Mouse (Mus musculus): ENCODE data around the gene Atp6v0a1. TPM values are rescaled to one million over a fixed set of nuclear protein-coding genes. Genes with fewer than 3 reads are reported as not detected.

Gene Atp6v0a1
- total and polyA plus RNA-seq, 2 experiments from 2014 or later: 162 to 179 TPM

GRCm38 (mm10) chr11:101027121-101027520, 17.9 kb downstream of the Atp6v0a1 start:
- Histone ChIP-seq H3K4me3 (ENCODE audit: low read depth, low read length) (no peak overlapping the region), H3K4me1 (ENCODE audit: insufficient read depth) (no peaks in the 10 kb centered on the region), H3K27me3 (ENCODE audit: insufficient read depth, low read length) (no peaks in the 10 kb centered on the region), H3K9ac (no peak overlapping the region), H3K9me3 (ENCODE audit: low read length) (no peaks in the 10 kb centered on the region), H3K4me2 (ENCODE audit: low read depth) (no peak overlapping the region), H3K27ac (ENCODE audit: low read depth, low read length) (no peak overlapping the region), H3K36me3 (ENCODE audit: insufficient read depth) (peaks cover 77% of the 10 kb centered on the region)
- ATAC-seq: no peak
- TF ChIP-seq CTCF (IDR thresholded peaks at IDR 0.05; ENCODE audit: low read depth): no peak
- 95% methylated on average over 11 of the region's 11 CpGs for WGBS
- DNase-seq: no peak

- H3K4me1 ChIP-seq (ENCODE audit: insufficient read depth): no peaks in the 10 kb centered on the region
These were observed 20.1 kb downstream of the Atp6v0a1 start for GRCm38 (mm10) chr11:101029320-101029719.

GRCm38 (mm10) chr11:101030136-101030807, 21.0 kb downstream of the Atp6v0a1 start:
- Histone ChIP-seq H3K4me1 (ENCODE audit: insufficient read depth) (no peaks in the 10 kb centered on the region), H3K4me2 (ENCODE audit: low read depth) (no peak overlapping the region), H3K27me3 (ENCODE audit: insufficient read depth, low read length) (no peaks in the 10 kb centered on the region), H3K36me3 (ENCODE audit: insufficient read depth) (peaks cover 89% of the 10 kb centered on the region), H3K4me3 (ENCODE audit: low read depth, low read length) (no peak overlapping the region), H3K9me3 (ENCODE audit: low read length) (no peaks in the 10 kb centered on the region), H3K27ac (ENCODE audit: low read depth, low read length) (no peak overlapping the region), H3K9ac (no peak overlapping the region)
- no peak for TF ChIP-seq CTCF (IDR thresholded peaks at IDR 0.05; ENCODE audit: low read depth)
- no peak for DNase-seq
- WGBS: 88% methylated on average over 10 of the region's 10 CpGs
- no peak for ATAC-seq

More at GRCm38 (mm10) chr11:101029320-101029719, 20.1 kb downstream of the Atp6v0a1 start:
- DNase-seq: no peak
- whole genome bisulfite sequencing: 78% methylated on average over 8 of the region's 8 CpGs
- no peaks in the 10 kb centered on the region for H3K9me3 ChIP-seq (ENCODE audit: low read length)
- no peak overlapping the region for H3K4me3 ChIP-seq (ENCODE audit: low read depth, low read length)
- TF ChIP-seq CTCF (IDR thresholded peaks at IDR 0.05; ENCODE audit: low read depth): no peak
- H3K36me3 ChIP-seq (ENCODE audit: insufficient read depth): peaks cover 80% of the 10 kb centered on the region
- ATAC-seq: no peak
- H3K27me3 ChIP-seq (ENCODE audit: insufficient read depth, low read length): no peaks in the 10 kb centered on the region
- H3K27ac ChIP-seq (ENCODE audit: low read depth, low read length): no peak overlapping the region
- H3K4me2 ChIP-seq (ENCODE audit: low read depth): no peak overlapping the region
- H3K9ac ChIP-seq: no peak overlapping the region

DNA sequence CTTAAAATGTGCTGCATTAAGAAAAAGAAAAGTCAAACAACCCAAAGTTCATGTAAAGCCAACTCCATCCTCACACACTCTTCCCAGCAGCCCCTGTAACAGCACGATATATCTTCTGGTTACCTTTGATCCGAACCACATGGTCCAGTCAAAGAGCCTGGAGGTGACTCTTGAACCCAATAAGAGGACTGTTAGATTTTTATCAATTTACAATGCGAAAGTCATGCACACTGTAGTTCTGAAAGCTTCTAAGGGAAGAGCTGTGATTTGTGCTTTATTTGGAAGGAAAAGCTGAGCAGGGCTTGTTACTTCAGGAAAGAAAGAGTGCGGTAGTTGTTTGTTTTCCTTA, 21.5 kb downstream of the Atp6v0a1 start:
- no peak for ATAC-seq
- no peak for TF ChIP-seq CTCF (IDR thresholded peaks at IDR 0.05; ENCODE audit: low read depth)
- Histone ChIP-seq H3K9ac (no peak overlapping the region), H3K4me2 (ENCODE audit: low read depth) (no peak overlapping the region), H3K9me3 (ENCODE audit: low read length) (no peaks in the 10 kb centered on the region), H3K4me3 (ENCODE audit: low read depth, low read length) (no peak overlapping the region), H3K36me3 (ENCODE audit: insufficient read depth) (peaks cover 87% of the 10 kb centered on the region), H3K4me1 (ENCODE audit: insufficient read depth) (no peaks in the 10 kb centered on the region), H3K27ac (ENCODE audit: low read depth, low read length) (no peak overlapping the region), H3K27me3 (ENCODE audit: insufficient read depth, low read length) (no peaks in the 10 kb centered on the region)
- 93% methylated on average over 4 of the region's 4 CpGs for WGBS
- DNase-seq: no peak

DNA sequence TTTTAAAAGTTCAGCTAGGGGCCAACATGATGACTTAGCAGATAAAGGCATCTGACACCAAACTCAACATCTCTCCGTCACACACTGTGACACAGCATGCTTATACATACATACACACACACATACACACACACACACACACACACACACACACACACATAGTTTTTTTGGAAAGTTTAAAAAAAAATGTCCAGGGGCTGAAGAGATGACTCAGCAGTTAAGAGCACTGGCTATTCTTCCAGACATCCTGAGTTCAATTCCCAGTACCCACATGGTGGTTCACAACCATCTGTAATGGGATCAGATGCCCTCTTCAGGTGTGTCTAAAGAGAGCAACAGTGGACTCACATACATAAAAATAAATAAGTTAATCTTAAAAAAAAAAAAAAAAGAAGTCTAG, 22.2 kb downstream of the Atp6v0a1 start:
- Histone ChIP-seq H3K27me3 (ENCODE audit: insufficient read depth, low read length) (no peaks in the 10 kb centered on the region), H3K27ac (ENCODE audit: low read depth, low read length) (no peak overlapping the region), H3K9me3 (ENCODE audit: low read length) (no peaks in the 10 kb centered on the region), H3K4me3 (ENCODE audit: low read depth, low read length) (no peak overlapping the region), H3K4me1 (ENCODE audit: insufficient read depth) (no peaks in the 10 kb centered on the region), H3K36me3 (ENCODE audit: insufficient read depth) (peaks cover 86% of the 10 kb centered on the region), H3K9ac (no peak overlapping the region), H3K4me2 (ENCODE audit: low read depth) (no peak overlapping the region)
- no peak for DNase-seq
- no peak for ATAC-seq
- WGBS: 96% methylated on average over 1 of the region's 1 CpGs
- TF ChIP-seq CTCF (IDR thresholded peaks at IDR 0.05; ENCODE audit: low read depth): no peak

DNA sequence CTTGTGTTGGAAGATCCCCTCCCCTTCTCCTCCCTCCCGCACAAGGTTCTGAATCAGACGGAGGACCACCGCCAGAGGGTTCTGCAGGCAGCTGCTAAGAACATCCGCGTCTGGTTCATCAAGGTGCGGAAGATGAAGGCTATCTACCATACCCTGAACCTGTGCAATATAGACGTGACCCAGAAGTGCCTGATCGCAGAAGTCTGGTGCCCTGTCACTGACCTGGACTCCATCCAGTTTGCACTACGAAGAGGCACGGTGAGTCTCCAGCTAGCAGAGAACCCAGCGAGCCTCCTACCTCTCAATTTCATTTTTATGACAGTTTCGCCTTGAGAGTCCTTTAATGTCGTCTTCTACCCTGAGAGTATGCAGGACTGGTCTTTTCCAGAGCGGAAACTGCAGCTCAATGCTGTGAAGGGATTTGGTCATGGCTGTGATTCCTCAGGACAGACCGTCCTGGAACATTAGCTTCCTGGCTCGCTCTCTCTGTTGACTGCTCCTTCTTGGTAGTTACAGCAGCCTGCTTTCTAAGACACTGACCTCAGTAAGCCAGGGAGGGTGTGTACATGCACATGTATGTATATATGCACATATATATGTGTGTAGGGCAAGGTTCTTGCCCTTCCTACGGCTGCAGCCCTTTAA, 24.7 kb downstream of the Atp6v0a1 start:
- Histone ChIP-seq H3K4me1 (ENCODE audit: insufficient read depth) (no peaks in the 10 kb centered on the region), H3K27me3 (ENCODE audit: insufficient read depth, low read length) (no peaks in the 10 kb centered on the region), H3K9ac (no peak overlapping the region), H3K36me3 (ENCODE audit: insufficient read depth) (peaks cover 87% of the 10 kb centered on the region), H3K9me3 (ENCODE audit: low read length) (no peaks in the 10 kb centered on the region), H3K27ac (ENCODE audit: low read depth, low read length) (no peak overlapping the region), H3K4me3 (ENCODE audit: low read depth, low read length) (no peak overlapping the region), H3K4me2 (ENCODE audit: low read depth) (no peak overlapping the region)
- no peak for ATAC-seq
- no peak for DNase-seq
- WGBS: 93% methylated on average over 17 of the region's 17 CpGs
- no peak for TF ChIP-seq CTCF (IDR thresholded peaks at IDR 0.05; ENCODE audit: low read depth)

DNA sequence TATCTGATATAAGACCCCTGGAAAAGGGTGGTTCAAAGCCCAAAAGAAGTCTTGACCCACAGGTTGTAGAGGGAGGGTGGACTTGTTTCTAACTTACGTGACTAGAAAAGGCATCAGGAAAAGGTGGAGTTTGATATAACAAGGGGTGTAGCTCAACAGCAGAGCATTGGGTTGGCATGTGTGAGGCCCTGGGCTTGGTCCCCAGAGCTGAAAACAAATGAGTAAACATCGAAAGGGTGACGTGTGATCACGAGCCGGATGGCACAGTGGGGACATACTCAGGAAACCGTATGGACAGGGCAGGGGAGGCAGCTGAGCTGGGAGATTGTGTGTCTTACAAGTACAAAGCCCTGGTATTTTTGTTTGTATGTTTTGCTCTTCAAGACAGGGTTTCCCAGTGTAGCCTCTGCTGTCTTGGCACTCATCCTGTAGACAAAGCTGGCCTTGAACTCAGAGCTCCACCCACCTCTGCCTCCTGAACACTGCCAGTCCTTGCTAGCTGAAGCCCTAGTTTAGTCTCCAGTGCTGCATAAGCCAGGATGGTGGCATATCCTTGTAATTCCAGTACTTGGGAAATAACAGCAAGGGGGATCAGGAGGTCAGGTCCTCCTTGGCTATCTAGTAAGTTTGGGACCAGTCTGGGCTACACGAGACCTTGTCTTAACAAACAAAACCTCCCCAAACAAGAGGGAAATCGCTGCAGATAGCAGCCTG, 25.5 kb downstream of the Atp6v0a1 start:
- H3K36me3 ChIP-seq (ENCODE audit: insufficient read depth): peaks cover 87% of the 10 kb centered on the region
- DNase-seq (no peak), ATAC-seq (no peak)
- H3K4me1 ChIP-seq (ENCODE audit: insufficient read depth): no peaks in the 10 kb centered on the region
- no peak overlapping the region for H3K27ac ChIP-seq (ENCODE audit: low read depth, low read length)
- no peak overlapping the region for H3K4me2 ChIP-seq (ENCODE audit: low read depth)
- H3K9ac ChIP-seq: no peak overlapping the region
- WGBS: 89% methylated on average over 8 of the region's 8 CpGs
- H3K9me3 ChIP-seq (ENCODE audit: low read length): no peaks in the 10 kb centered on the region
- no peaks in the 10 kb centered on the region for H3K27me3 ChIP-seq (ENCODE audit: insufficient read depth, low read length)
- H3K4me3 ChIP-seq (ENCODE audit: low read depth, low read length): no peak overlapping the region
- no peak for TF ChIP-seq CTCF (IDR thresholded peaks at IDR 0.05; ENCODE audit: low read depth)
